Mouse (Mus musculus) liver, adult 2 months (tissue): ENCODE data around the gene Trim2.

Experiments used
- CTCF ChIP-seq: fragments of 200-500 bp; IDR thresholded peaks from 2 replicates; pipeline ENCODE4 v1.5.1; 2011; ENCODE audit warnings: low read depth, low read length, control low read depth
- POLR2A ChIP-seq: fragments of 200-500 bp; IDR thresholded peaks from 2 replicates; pipeline ENCODE4 v1.6.1; 2011; ENCODE audit warnings: low read length, control low read depth; ENCODE audit not compliant: insufficient read depth; ENCODE audit errors: extremely low read depth

- TF ChIP-seq CTCF (no peak), POLR2A (no peak)
These were observed 18.3 kb upstream of the Trim2 start for GRCm38 (mm10) chr3:84324967-84325441.
